Mouse (Mus musculus) layer of hippocampus, adult 9-10 months (tissue): ENCODE results near the gene Olfr1326-ps1.

Experiments
- DNase-seq: peaks from one replicate; pipeline ENCODE4 v3.0.0; 2022; ENCODE audit warnings: low spot score

Olfr1326-ps1 gene

GRCm38 (mm10) chrX:74574788-74575187 is at the start of gene Olfr1326-ps1:
Gene Olfr1326-ps1, minus strand, starts transcription at chrX:74574888.
- DNase-seq: no peak

GRCm38 (mm10) chrX:74592379-74592778 is 17.7 kb upstream of the Olfr1326-ps1 start, which contains the start of gene Olfr1325:
Gene Olfr1325, plus strand, starts transcription at chrX:74592679.
- DNase-seq: no peak
